Mouse (Mus musculus): Measurements from ENCODE around the gene Atf3.

GRCm38 (mm10) chr1:191226570-191226969 lies 8.7 kb upstream of the Atf3 start:
- TF ChIP-seq GATA1 (IDR thresholded peaks at IDR 0.05; ENCODE audit: low read length): no peak
- no peak for TF ChIP-seq TAL1 (IDR thresholded peaks at IDR 0.05; ENCODE audit: low read length)

All from erythroblast, embryonic 14.5 days (primary cell).